Mouse (Mus musculus) limb, embryonic 10.5 days (tissue): Measurements from ENCODE around the gene Gm21985. TPM values are rescaled to one million over a fixed set of nuclear protein-coding genes. Genes with fewer than 3 reads are reported as not detected.

Experiments used
- DNase-seq: peaks from one replicate; pipeline ENCODE4 v3.0.0-alpha.2; 2017; ENCODE audit warnings: low spot score
- H3K27ac ChIP-seq: fragments of 300-500 bp; sonication (generic); 2 replicates; pipeline ENCODE4 v1.5.1; 2016; ENCODE audit warnings: mild to moderate bottlenecking
- H3K27me3 ChIP-seq: fragments of 300-500 bp; sonication (generic); 2 replicates; pipeline ENCODE4 v1.6.1; 2016; ENCODE audit warnings: low read depth, mild to moderate bottlenecking; ENCODE audit not compliant: poor library complexity, severe bottlenecking
- H3K36me3 ChIP-seq: fragments of 300-500 bp; sonication (generic); 2 replicates; pipeline ENCODE4 v1.6.1; 2016; ENCODE audit warnings: mild to moderate bottlenecking, moderate library complexity
- H3K4me1 ChIP-seq: fragments of 300-500 bp; sonication (generic); 2 replicates; pipeline ENCODE4 v1.6.1; 2016
- H3K4me3 ChIP-seq: fragments of 300-500 bp; sonication (generic); 2 replicates; pipeline ENCODE4 v1.5.1; 2016; ENCODE audit warnings: mild to moderate bottlenecking, moderate library complexity
- H3K9me3 ChIP-seq: fragments of 300-500 bp; sonication (generic); replicated peaks from 2 replicates; pipeline ENCODE4 v1.6.1; 2016; ENCODE audit warnings: mild to moderate bottlenecking
- WGBS: fragments of 180-500 bp; shearing (Covaris S2); methylation state at CpG from one replicate; pipeline ENCODE4 v1.1.7; 2016; 5-methylcytosine and 5-hydroxymethylcytosine counted together
- polyA plus RNA-seq: library from polyadenylated mRNA; unstranded; fragments of >200 nt; fragmentation: Nextera tagmentation; extraction: Ambion mirVana; gene quantifications from 2 replicates; pipeline ENCODE4 v1.2.1, GENCODE M21; 2016

The Gm21985 gene
- polyA plus RNA-seq, 1 experiment from 2014 or later, result not detected

GRCm38 (mm10) chr2:112360012-112360780, 94.1 kb downstream of the Gm21985 start:
- no peaks in the 10 kb centered on the region for H3K4me1 ChIP-seq
- no peak overlapping the region for H3K4me3 ChIP-seq
- no peak overlapping the region for H3K27ac ChIP-seq
- 93% methylated on average over 12 of the region's 12 CpGs for WGBS
- DNase-seq, result no peak
- H3K36me3 ChIP-seq, result peaks cover 84% of the 10 kb centered on the region
- no peaks in the 10 kb centered on the region for H3K27me3 ChIP-seq
- H3K9me3 ChIP-seq, result no peaks in the 10 kb centered on the region

- no peak for DNase-seq
- Histone ChIP-seq H3K4me3 (no peak overlapping the region), H3K27ac (no peak overlapping the region), H3K27me3 (no peaks in the 10 kb centered on the region), H3K9me3 (no peaks in the 10 kb centered on the region), H3K4me1 (no peaks in the 10 kb centered on the region), H3K36me3 (peaks cover 84% of the 10 kb centered on the region)
- WGBS, result 90% methylated on average over 2 of the region's 2 CpGs
Observed at GRCm38 (mm10) chr2:112360781-112361169, 94.7 kb downstream of the Gm21985 start.

GRCm38 (mm10) chr2:112367222-112367621, 101.1 kb downstream of the Gm21985 start:
- Histone ChIP-seq H3K4me1 (peaks cover 9% of the 10 kb centered on the region), H3K27me3 (no peaks in the 10 kb centered on the region), H3K9me3 (no peaks in the 10 kb centered on the region), H3K36me3 (peaks cover 33% of the 10 kb centered on the region), H3K4me3 (peak overlapping the region; percentile 91), H3K27ac (peak overlapping the region; percentile 90)
- DNase-seq, result no peak
- 20% methylated on average over 15 of the region's 15 CpGs for WGBS

GRCm38 (mm10) chr2:112367726-112368673, 101.9 kb downstream of the Gm21985 start, which contains the start of gene Emc4:
Gene Emc4 (minus strand): TSS chr2:112368027.
- DNase-seq, result peak; percentile 94
- no peaks in the 10 kb centered on the region for H3K9me3 ChIP-seq
- peaks cover 9% of the 10 kb centered on the region for H3K4me1 ChIP-seq
- peak within 1 kb of the TSS; percentile 90 for H3K27ac ChIP-seq
- WGBS, result 2% methylated on average over 46 of the region's 46 CpGs
- H3K36me3 ChIP-seq, result peaks cover 26% of the 10 kb centered on the region
- H3K4me3 ChIP-seq, result peak within 1 kb of the TSS; percentile 91
- no peaks in the 10 kb centered on the region for H3K27me3 ChIP-seq

DNA sequence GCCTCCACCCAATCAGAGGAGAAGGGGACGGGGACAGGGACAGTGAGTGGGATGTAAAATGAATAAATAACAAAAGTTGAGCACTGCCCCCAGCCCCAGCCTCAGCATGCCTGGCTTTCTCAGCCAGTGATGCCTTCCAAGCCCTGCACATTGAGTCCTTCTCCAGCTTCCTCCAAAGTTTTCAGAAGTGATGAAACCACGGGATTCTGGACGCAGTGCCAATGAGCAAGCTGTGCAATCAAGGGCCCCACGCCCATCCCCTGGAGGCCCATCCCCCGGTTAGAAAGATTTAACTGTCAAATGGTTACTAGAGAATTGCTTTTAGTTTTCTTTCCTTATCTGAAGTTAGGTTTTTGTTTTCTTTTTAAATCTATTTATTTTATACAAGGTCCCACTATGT, 103.8 kb downstream of the Gm21985 start:
- Histone ChIP-seq H3K27ac (no peak overlapping the region), H3K36me3 (peaks cover 8% of the 10 kb centered on the region), H3K4me1 (peaks cover 9% of the 10 kb centered on the region), H3K4me3 (no peak overlapping the region), H3K27me3 (no peaks in the 10 kb centered on the region), H3K9me3 (no peaks in the 10 kb centered on the region)
- no peak for DNase-seq
- WGBS, result 82% methylated on average over 5 of the region's 5 CpGs

- no peak for DNase-seq
- Histone ChIP-seq H3K27me3 (no peaks in the 10 kb centered on the region), H3K4me3 (no peak overlapping the region), H3K36me3 (no peaks in the 10 kb centered on the region), H3K9me3 (no peaks in the 10 kb centered on the region), H3K4me1 (no peaks in the 10 kb centered on the region), H3K27ac (no peak overlapping the region)
- 76% methylated on average over 4 of the region's 4 CpGs for WGBS
Observed at GRCm38 (mm10) chr2:112373141-112373540, 107.0 kb downstream of the Gm21985 start.

DNA sequence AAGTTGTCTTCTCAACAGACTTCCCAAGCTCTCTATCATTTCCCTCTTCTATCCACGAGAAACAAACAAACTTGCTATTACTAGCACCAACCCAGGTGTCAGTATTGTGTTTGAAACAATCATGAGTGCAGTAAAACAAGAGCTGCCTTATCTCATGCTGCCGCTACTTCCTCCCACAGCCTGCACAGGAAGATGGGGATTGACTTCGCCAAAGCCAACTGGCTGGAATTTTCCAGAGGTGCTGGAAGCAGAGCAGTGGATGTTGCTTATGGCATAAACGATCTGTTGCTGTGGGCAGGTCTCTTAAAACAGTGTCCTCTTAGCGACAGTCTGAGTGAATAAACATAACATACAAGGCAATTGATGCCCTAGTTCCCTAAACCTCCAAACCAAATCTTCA, 108.5 kb downstream of the Gm21985 start:
- Histone ChIP-seq H3K36me3 (no peaks in the 10 kb centered on the region), H3K9me3 (no peaks in the 10 kb centered on the region), H3K27ac (no peak overlapping the region), H3K27me3 (no peaks in the 10 kb centered on the region), H3K4me1 (no peaks in the 10 kb centered on the region), H3K4me3 (no peak overlapping the region)
- 63% methylated on average over 5 of the region's 5 CpGs for WGBS
- DNase-seq, result no peak

DNA sequence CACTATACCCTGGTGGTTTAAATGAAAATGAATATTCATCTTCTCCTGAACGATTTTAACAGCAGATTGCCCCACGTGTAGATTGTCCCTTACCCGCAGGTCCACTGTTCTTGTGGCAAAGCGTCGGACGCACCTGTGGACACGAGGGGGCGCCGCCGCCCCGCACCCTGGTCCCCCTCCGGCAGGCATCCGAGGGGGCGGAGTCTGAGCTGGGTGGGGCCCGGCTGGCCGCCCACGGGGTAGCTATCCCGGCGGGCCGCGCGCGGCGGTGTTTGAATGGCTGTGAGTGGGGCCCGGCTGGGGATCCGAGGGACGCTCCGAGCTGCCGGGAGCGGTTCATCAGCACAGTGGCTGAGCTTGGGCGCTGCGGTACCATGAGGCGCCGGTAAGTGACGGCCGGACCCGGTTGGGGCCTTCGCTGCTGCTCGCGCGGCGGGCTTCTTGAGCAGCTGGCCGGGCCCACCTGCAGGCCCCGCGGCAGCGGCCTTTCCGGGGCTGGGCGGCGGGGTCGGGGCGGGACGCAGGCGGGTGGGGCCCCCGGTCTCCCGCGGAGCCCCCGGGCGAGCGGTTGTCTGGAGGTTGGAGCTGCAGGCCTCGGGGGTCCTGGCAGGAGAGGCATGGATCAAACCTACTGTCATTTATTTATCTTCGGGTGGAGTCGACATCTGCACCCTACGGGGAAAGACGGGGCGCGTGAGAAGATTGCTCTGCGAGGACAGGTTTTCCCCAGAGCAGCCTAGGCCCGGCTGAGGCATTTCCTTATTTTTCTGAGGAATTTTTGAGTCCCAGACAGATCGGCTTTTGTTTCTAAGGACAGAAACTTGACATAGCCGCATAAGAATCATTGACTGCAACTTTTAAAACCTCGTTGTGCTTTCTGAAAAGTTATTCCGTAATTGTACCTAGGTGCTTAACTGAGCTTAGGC, 113.1 kb downstream of the Gm21985 start, which contains the start of gene Katnbl1:
Gene Katnbl1 (plus strand): TSS at position 239 of the 926 bp plus-strand sequence.
- WGBS, result under 1% methylated on average over 72 of the region's 72 CpGs
- peak; percentile 96 for DNase-seq
- Histone ChIP-seq H3K9me3 (no peaks in the 10 kb centered on the region), H3K4me1 (peaks cover 9% of the 10 kb centered on the region), H3K27me3 (no peaks in the 10 kb centered on the region), H3K27ac (peak within 1 kb of the TSS; percentile 98), H3K4me3 (peak within 1 kb of the TSS; percentile 96), H3K36me3 (peaks cover 8% of the 10 kb centered on the region; the same call in 1 of the 2 replicates)

DNA sequence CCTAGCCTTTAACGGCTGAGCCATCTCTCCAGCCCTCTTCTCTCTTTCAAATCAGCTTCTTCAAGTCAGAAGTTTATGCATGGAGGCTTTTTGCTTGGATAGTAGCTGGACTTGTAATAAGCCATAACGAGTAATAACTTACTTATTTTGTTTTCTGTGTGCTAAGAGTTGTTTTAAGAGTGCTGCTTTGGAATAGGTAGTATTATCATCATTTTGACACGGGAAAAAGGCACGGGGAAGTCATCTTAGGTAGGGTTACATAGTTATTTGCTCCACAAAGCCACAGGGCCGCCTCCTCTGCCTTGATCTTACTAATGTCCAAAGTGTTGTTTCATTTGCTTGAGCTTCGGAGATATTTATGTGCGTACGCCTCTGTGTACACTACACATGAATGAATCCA, 114.0 kb downstream of the Gm21985 start:
- peaks cover 8% of the 10 kb centered on the region; the same call in 1 of the 2 replicates for H3K36me3 ChIP-seq
- no peak for DNase-seq
- peak overlapping the region; percentile 98 for H3K27ac ChIP-seq
- no peaks in the 10 kb centered on the region for H3K9me3 ChIP-seq
- peaks cover 9% of the 10 kb centered on the region for H3K4me1 ChIP-seq
- WGBS, result 70% methylated on average over 8 of the region's 8 CpGs
- H3K4me3 ChIP-seq, result peak overlapping the region; percentile 96
- no peaks in the 10 kb centered on the region for H3K27me3 ChIP-seq

GRCm38 (mm10) chr2:112381219-112381618, 115.1 kb downstream of the Gm21985 start:
- no peak for DNase-seq
- H3K4me3 ChIP-seq, result no peak overlapping the region
- no peak overlapping the region for H3K27ac ChIP-seq
- peaks cover 8% of the 10 kb centered on the region; the same call in 1 of the 2 replicates for H3K36me3 ChIP-seq
- 98% methylated on average over 1 of the region's 1 CpGs for WGBS
- no peaks in the 10 kb centered on the region for H3K27me3 ChIP-seq
- peaks cover 9% of the 10 kb centered on the region for H3K4me1 ChIP-seq
- no peaks in the 10 kb centered on the region for H3K9me3 ChIP-seq

DNA sequence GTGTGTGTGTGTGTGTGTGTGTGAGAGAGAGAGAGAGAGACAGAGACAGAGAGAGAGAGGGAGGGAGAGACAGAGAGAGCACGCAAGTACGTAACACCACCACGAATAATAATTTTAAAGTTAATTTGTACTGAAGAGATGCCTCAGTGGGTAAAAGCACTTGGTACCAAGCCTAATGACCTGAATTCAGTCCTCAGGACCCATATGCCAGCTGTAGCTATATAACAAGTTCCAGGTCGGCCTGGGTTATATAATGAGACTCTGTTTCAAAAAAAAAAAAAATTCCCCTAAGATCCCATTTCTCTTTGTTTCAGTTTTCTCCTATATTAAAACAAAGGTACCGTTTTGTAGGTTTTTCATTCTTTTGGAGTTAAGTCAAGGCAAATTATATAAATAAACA, 124.7 kb downstream of the Gm21985 start:
- Histone ChIP-seq H3K4me1 (no peaks in the 10 kb centered on the region), H3K27me3 (no peaks in the 10 kb centered on the region), H3K9me3 (no peaks in the 10 kb centered on the region), H3K36me3 (no peaks in the 10 kb centered on the region), H3K4me3 (no peak overlapping the region), H3K27ac (no peak overlapping the region)
- WGBS, result 95% methylated on average over 5 of the region's 5 CpGs
- no peak for DNase-seq

GRCm38 (mm10) chr2:112391346-112392000, 125.4 kb downstream of the Gm21985 start:
- no peaks in the 10 kb centered on the region for H3K9me3 ChIP-seq
- DNase-seq, result no peak
- no peaks in the 10 kb centered on the region for H3K36me3 ChIP-seq
- H3K4me3 ChIP-seq, result no peak overlapping the region
- H3K4me1 ChIP-seq, result no peaks in the 10 kb centered on the region
- 95% methylated on average over 4 of the region's 4 CpGs for WGBS
- H3K27me3 ChIP-seq, result no peaks in the 10 kb centered on the region
- no peak overlapping the region for H3K27ac ChIP-seq
